Comparison of ENCODE assay signal across 9 mouse cellular contexts in genomic region chr5:136965686-136966085, GRCm38 (mm10). TPM values are rescaled to one million over a fixed set of nuclear protein-coding genes. Genes with fewer than 3 reads are reported as not detected.
DNase-seq lines count a peak whose midpoint lies in the region; ATAC-seq and TF ChIP-seq lines count a peak whose summit lies in the region.
"Had no signal": no experiment of that assay in that cellular context is flagged by ENCODE, and none has a peak within 500 bp of the region (broad histone marks: within the 10 kb centered on the region; RNA-seq: fewer than 3 reads in every experiment).

No protein-coding gene starts in this region.

- TF ChIP-seq EP300 in liver, postnatal 0 days (IDR thresholded peaks at IDR 0.05; ENCODE audit: low read depth), result no peak

- no peak for ATAC-seq in embryonic facial prominence, embryonic 12.5 days (ENCODE audit: insufficient number of reproducible peaks, insufficient read depth, low FRiP score, low TSS enrichment)
- ATAC-seq in kidney, embryonic 14.5 days (ENCODE audit: low FRiP score, low TSS enrichment), result no peak
- ATAC-seq in liver, postnatal 0 days, result no peak

- no peak for DNase-seq in layer of hippocampus, adult 2 months (ENCODE audit: low spot score in 2 of 2)
- no peak for DNase-seq in layer of hippocampus, postnatal 14 days (ENCODE audit: low spot score in 2 of 2)
- peak; percentile 30 for DNase-seq in liver, postnatal 0 days
- DNase-seq in right cerebral cortex, postnatal 14 days, result no peak
- no peak for DNase-seq in left cerebral cortex, postnatal 25 days (ENCODE audit: low spot score in 2 of 2)
- DNase-seq: thymus, adult 2 months had no signal

- no peaks in the 10 kb centered on the region for H3K27me3 ChIP-seq in embryonic facial prominence, embryonic 12.5 days
- H3K27me3 ChIP-seq in kidney, embryonic 14.5 days (ENCODE audit: control insufficient read depth, insufficient read depth, low read length), result no peaks in the 10 kb centered on the region
- H3K27me3 ChIP-seq in liver, postnatal 0 days (ENCODE audit: insufficient read depth, low read length), result no peaks in the 10 kb centered on the region

- H3K36me3 ChIP-seq in embryonic facial prominence, embryonic 12.5 days, result peaks cover 47% of the 10 kb centered on the region
- H3K36me3 ChIP-seq in kidney, embryonic 14.5 days (ENCODE audit: control insufficient read depth, insufficient read depth, low read length), result peaks cover 33% of the 10 kb centered on the region
- H3K36me3 ChIP-seq in liver, postnatal 0 days (replicated peaks; ENCODE audit: insufficient read depth, low read length), result peaks cover 29% of the 10 kb centered on the region

- no peak overlapping the region for H3K4me3 ChIP-seq in layer of hippocampus, adult 2 months
- H3K4me3 ChIP-seq in embryonic facial prominence, embryonic 12.5 days, result no peak overlapping the region
- no peak overlapping the region for H3K4me3 ChIP-seq in kidney, embryonic 14.5 days (ENCODE audit: low read length)
- H3K4me3 ChIP-seq in liver, postnatal 0 days (ENCODE audit: low read depth, low read length), result no peak overlapping the region
- H3K4me3 ChIP-seq: midbrain, embryonic 10.5 days had no signal

- TF ChIP-seq CTCF in layer of hippocampus, adult 2 months (conservative IDR thresholded peaks at IDR 0.05), result no peak
- TF ChIP-seq CTCF in liver, postnatal 0 days (IDR thresholded peaks at IDR 0.05; ENCODE audit: low read depth), result no peak

- no peaks in the 10 kb centered on the region for H3K9me3 ChIP-seq in embryonic facial prominence, embryonic 12.5 days
- no peaks in the 10 kb centered on the region for H3K9me3 ChIP-seq in kidney, embryonic 14.5 days (ENCODE audit: control insufficient read depth, low read length)
- no peaks in the 10 kb centered on the region for H3K9me3 ChIP-seq in liver, postnatal 0 days (ENCODE audit: low read length)
- H3K9me3 ChIP-seq: midbrain, embryonic 10.5 days had no signal

- 90% methylated on average over 8 of the region's 8 CpGs for WGBS in embryonic facial prominence, embryonic 12.5 days
- 80% methylated on average over 7 of the region's 8 CpGs for WGBS in kidney, embryonic 14.5 days
- WGBS in liver, postnatal 0 days (ENCODE audit: insufficient replicate concordance), result 64% methylated on average over 8 of the region's 8 CpGs

- intact Hi-C loops in left cerebral cortex, postnatal 25 days (cut with DNase I), result no loop called here

- peaks cover 5% of the 10 kb centered on the region; the same call in 1 of the 2 replicates for H3K4me1 ChIP-seq in embryonic facial prominence, embryonic 12.5 days
- H3K4me1 ChIP-seq in kidney, embryonic 14.5 days (ENCODE audit: control insufficient read depth, insufficient read depth, low read length), result peaks cover 38% of the 10 kb centered on the region
- H3K4me1 ChIP-seq in liver, postnatal 0 days (ENCODE audit: insufficient read depth), result peaks cover 42% of the 10 kb centered on the region

- H3K27ac ChIP-seq in layer of hippocampus, adult 2 months, result peak overlapping the region; percentile 19; the same call in 1 of the 2 replicates
- 0 out of 2 replicates have a peak overlapping the region, but pooled peaks have one; percentile 41 for H3K27ac ChIP-seq in embryonic facial prominence, embryonic 12.5 days
- peak overlapping the region; percentile 90 for H3K27ac ChIP-seq in kidney, embryonic 14.5 days (ENCODE audit: low read depth, low read length)
- H3K27ac ChIP-seq in liver, postnatal 0 days (ENCODE audit: low read depth), result peak overlapping the region; percentile 44

- H3K9ac ChIP-seq in embryonic facial prominence, embryonic 12.5 days, result no peak overlapping the region
- H3K9ac ChIP-seq in kidney, embryonic 14.5 days (ENCODE audit: low read depth, low read length), result peak overlapping the region; percentile 31; the same call in 1 of the 2 replicates
- peak overlapping the region; percentile 31; the same call in 1 of the 2 replicates for H3K9ac ChIP-seq in liver, postnatal 0 days (replicated peaks)

- H3K4me2 ChIP-seq in embryonic facial prominence, embryonic 12.5 days (replicated peaks), result no peak overlapping the region
- no peak overlapping the region for H3K4me2 ChIP-seq in kidney, embryonic 14.5 days (replicated peaks; ENCODE audit: low read depth, low read length)
- H3K4me2 ChIP-seq in liver, postnatal 0 days (ENCODE audit: low read depth, low read length), result peak overlapping the region; percentile 53

RNA-seq across cellular contexts. Expression of gene Cldn15, which starts 0.7 kb away (rescaled TPM):
- under 1 TPM in 1 of 2 experiments, not detected in 1; 0.18 TPM for total RNA-seq in layer of hippocampus, adult 2 months (2021)
- total RNA-seq in layer of hippocampus, postnatal 14 days (2021), result under 1 TPM in 1 of 2 experiments, not detected in 1; 0.28 TPM
- 0.17 TPM in 1 of 2 replicates, not detected in the other for polyA plus RNA-seq in embryonic facial prominence, embryonic 12.5 days (2016; fragmentation: Nextera tagmentation; extraction: Ambion mirVana)
- polyA plus RNA-seq in kidney, embryonic 14.5 days (2014; fragmentation: Nextera tagmentation; extraction: Ambion mirVana), result 1.5 and 1.7 TPM in 2 replicates
- polyA plus RNA-seq in liver, postnatal 0 days (2015; fragmentation: Nextera tagmentation; extraction: Ambion mirVana), result 6.7 and 7.0 TPM in 2 replicates
- not detected for total RNA-seq in left cerebral cortex, postnatal 25 days (2021)

RNA-seq across cellular contexts. Expression of gene Fis1, which starts 12.6 kb away (rescaled TPM):
- 100 to 1,000 TPM; 223 to 239 TPM for total RNA-seq in layer of hippocampus, adult 2 months (2021)
- 100 to 1,000 TPM; 207 to 216 TPM for total RNA-seq in layer of hippocampus, postnatal 14 days (2021)
- 286 and 305 TPM in 2 replicates for polyA plus RNA-seq in embryonic facial prominence, embryonic 12.5 days (2016; fragmentation: Nextera tagmentation; extraction: Ambion mirVana)
- polyA plus RNA-seq in kidney, embryonic 14.5 days (2014; fragmentation: Nextera tagmentation; extraction: Ambion mirVana), result 333 and 398 TPM in 2 replicates
- polyA plus RNA-seq in liver, postnatal 0 days (2015; fragmentation: Nextera tagmentation; extraction: Ambion mirVana), result 173 and 176 TPM in 2 replicates
- 100 to 1,000 TPM; 263 to 271 TPM for total RNA-seq in left cerebral cortex, postnatal 25 days (2021)

RNA-seq across cellular contexts. Expression of gene Plod3, which starts 21.1 kb away (rescaled TPM):
- 10 to 100 TPM; 37.9 to 39.7 TPM for total RNA-seq in layer of hippocampus, adult 2 months (2021)
- total RNA-seq in layer of hippocampus, postnatal 14 days (2021), result 10 to 100 TPM; 40.9 to 42.2 TPM
- 41.5 and 51.4 TPM in 2 replicates for polyA plus RNA-seq in embryonic facial prominence, embryonic 12.5 days (2016; fragmentation: Nextera tagmentation; extraction: Ambion mirVana)
- 28.5 and 41.4 TPM in 2 replicates for polyA plus RNA-seq in kidney, embryonic 14.5 days (2014; fragmentation: Nextera tagmentation; extraction: Ambion mirVana)
- 7.6 and 8.8 TPM in 2 replicates for polyA plus RNA-seq in liver, postnatal 0 days (2015; fragmentation: Nextera tagmentation; extraction: Ambion mirVana)
- 10 to 100 TPM; 33.7 to 38.5 TPM for total RNA-seq in left cerebral cortex, postnatal 25 days (2021)

RNA-seq across cellular contexts. Expression of gene Znhit1, which starts 22.1 kb away (rescaled TPM):
- 10 to 100 TPM; 77.1 to 83.3 TPM for total RNA-seq in layer of hippocampus, adult 2 months (2021)
- 10 to 100 TPM; 71.4 to 76.1 TPM for total RNA-seq in layer of hippocampus, postnatal 14 days (2021)
- 115 and 128 TPM in 2 replicates for polyA plus RNA-seq in embryonic facial prominence, embryonic 12.5 days (2016; fragmentation: Nextera tagmentation; extraction: Ambion mirVana)
- polyA plus RNA-seq in kidney, embryonic 14.5 days (2014; fragmentation: Nextera tagmentation; extraction: Ambion mirVana), result 80.6 and 93.2 TPM in 2 replicates
- 44.1 and 47.2 TPM in 2 replicates for polyA plus RNA-seq in liver, postnatal 0 days (2015; fragmentation: Nextera tagmentation; extraction: Ambion mirVana)
- total RNA-seq in left cerebral cortex, postnatal 25 days (2021), result 10 to 100 TPM; 86.2 to 88.5 TPM

RNA-seq across cellular contexts. Expression of gene Ift22, which starts 57.7 kb away (rescaled TPM):
- total RNA-seq in layer of hippocampus, adult 2 months (2021), result 10 to 100 TPM; 81.0 to 87.2 TPM
- total RNA-seq in layer of hippocampus, postnatal 14 days (2021), result 10 to 100 TPM; 78.3 to 99.5 TPM
- polyA plus RNA-seq in embryonic facial prominence, embryonic 12.5 days (2016; fragmentation: Nextera tagmentation; extraction: Ambion mirVana), result 67.9 and 70.2 TPM in 2 replicates
- 85.0 and 86.7 TPM in 2 replicates for polyA plus RNA-seq in kidney, embryonic 14.5 days (2014; fragmentation: Nextera tagmentation; extraction: Ambion mirVana)
- polyA plus RNA-seq in liver, postnatal 0 days (2015; fragmentation: Nextera tagmentation; extraction: Ambion mirVana), result 9.8 and 11.5 TPM in 2 replicates
- total RNA-seq in left cerebral cortex, postnatal 25 days (2021), result 100 to 1,000 TPM in 1 of 2 experiments, 10 to 100 TPM in 1; 95.3 to 108 TPM

Comparison
In these comparisons a context has a peak if more than half of its experiments do, and no peak if none do; other contexts are left out.
1. H3K27ac ChIP-seq: peak in every context shown above with its lines; median percentile 90 in kidney, embryonic 14.5 days; 44 in liver, postnatal 0 days; 41 in embryonic facial prominence, embryonic 12.5 days; 19 in layer of hippocampus, adult 2 months.